Mouse (Mus musculus) mammary gland, adult 2 months (tissue): ENCODE results near the gene Serpind1. TPM values are rescaled to one million over a fixed set of nuclear protein-coding genes. Genes with fewer than 3 reads are reported as not detected.

Experiments
- polyA plus RNA-seq: library from polyadenylated mRNA; depleted of rRNA; stranded (reverse); fragments of >200 nt; gene quantifications from 2 replicates; pipeline ENCODE4 v1.2.3, GENCODE M21; 2012; ENCODE audit warnings: low replicate concordance; rRNA removed

Serpind1 gene
- polyA plus RNA-seq: 0.45 and 1.3 TPM in 2 replicates

DNA sequence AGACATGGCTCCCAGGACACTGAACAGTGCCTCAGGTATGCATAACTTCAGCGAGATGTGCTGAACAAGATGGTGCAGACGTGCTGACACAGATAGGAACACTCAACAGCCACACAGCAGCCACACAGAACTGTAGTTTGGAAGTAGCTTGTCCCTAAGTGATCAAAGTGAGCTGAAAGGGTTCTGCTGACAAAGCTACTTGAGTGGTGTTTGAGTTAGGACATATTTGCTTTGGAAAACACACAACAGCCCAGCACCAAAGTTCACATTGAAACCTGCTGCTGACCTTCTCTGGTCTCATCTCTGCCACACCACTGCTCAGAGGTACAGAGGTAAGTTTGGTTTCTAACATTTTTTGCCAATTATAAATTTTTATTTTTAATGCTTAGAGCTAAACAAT, at the start of gene Serpind1:
TSS of gene Serpind1 (plus strand) at position 256 of the 400 bp plus-strand sequence.

Other genes with a start within 250 kb of the Serpind1 start
- 92.4 and 144 TPM in 2 replicates for gene Ppil2, start 220.1 kb upstream of the Serpind1 start, polyA plus RNA-seq
- gene 2610318N02Rik, start 206.2 kb upstream of the Serpind1 start, polyA plus RNA-seq: 1.7 and 2.2 TPM in 2 replicates
- 17.5 and 48.3 TPM in 2 replicates for gene Sdf2l1, start 199.0 kb upstream of the Serpind1 start, polyA plus RNA-seq
- 4.2 and 14.7 TPM in 2 replicates for gene Ydjc, start 186.8 kb upstream of the Serpind1 start, polyA plus RNA-seq
- gene Ccdc116, start 184.1 kb upstream of the Serpind1 start, polyA plus RNA-seq: 1.5 and 1.6 TPM in 2 replicates
- 59.2 and 76.5 TPM in 2 replicates for gene Ube2l3, start 128.7 kb upstream of the Serpind1 start, polyA plus RNA-seq
- 0.04 and 0.06 TPM in 2 replicates for gene Rimbp3, start 122.8 kb upstream of the Serpind1 start, polyA plus RNA-seq
- gene Hic2, start 97.8 kb upstream of the Serpind1 start, polyA plus RNA-seq: 2.4 and 2.6 TPM in 2 replicates
- gene Tmem191c, start 55.3 kb upstream of the Serpind1 start, polyA plus RNA-seq: 7.2 and 12.8 TPM in 2 replicates
- 5.7 and 8.4 TPM in 2 replicates for gene Snap29, start 74.6 kb downstream of the Serpind1 start, polyA plus RNA-seq
- 47.9 and 65.5 TPM in 2 replicates for gene Pi4ka, start 74.9 kb downstream of the Serpind1 start, polyA plus RNA-seq
- gene Crkl, start 120.6 kb downstream of the Serpind1 start, polyA plus RNA-seq: 67.7 and 91.9 TPM in 2 replicates
- gene Aifm3, start 158.2 kb downstream of the Serpind1 start, polyA plus RNA-seq: 1.8 and 1.9 TPM in 2 replicates
- 229 and 242 TPM in 2 replicates for gene Lztr1, start 177.3 kb downstream of the Serpind1 start, polyA plus RNA-seq
- gene Thap7, start 199.8 kb downstream of the Serpind1 start, polyA plus RNA-seq: 63.3 and 113 TPM in 2 replicates
- 0.39 and 2.4 TPM in 2 replicates for gene Lrrc74b, start 229.9 kb downstream of the Serpind1 start, polyA plus RNA-seq
- 4.2 and 10.2 TPM in 2 replicates for gene P2rx6, start 230.5 kb downstream of the Serpind1 start, polyA plus RNA-seq